Mouse (Mus musculus) myocyte (in vitro differentiated cells): ENCODE data around the gene Itpa. TPM values are rescaled to one million over a fixed set of nuclear protein-coding genes. Genes with fewer than 3 reads are reported as not detected.
A peak's percentile ranks its signal among the peaks of the same experiment; 100 is the strongest.

Source experiments
- H3K27me3 ChIP-seq: one replicate; pipeline ENCODE4 v1.6.1; 2011; ENCODE audit not compliant: control insufficient read depth, insufficient read depth, insufficient read length
- H3K36me3 ChIP-seq: one replicate; pipeline ENCODE4 v1.6.1; 2011; ENCODE audit not compliant: control insufficient read depth, insufficient read depth
- H3K4me2 ChIP-seq: one replicate; pipeline ENCODE4 v1.6.1; 2011; ENCODE audit warnings: low read depth, control low read depth
- H3K4me3 ChIP-seq: one replicate; pipeline ENCODE4 v1.5.1; 2011; ENCODE audit warnings: mild to moderate bottlenecking, control low read depth, moderate library complexity
- H3K79me2 ChIP-seq: one replicate; pipeline ENCODE4 v1.6.1; 2011; ENCODE audit not compliant: control insufficient read depth, insufficient read depth
- H3ac ChIP-seq: one replicate; pipeline ENCODE4 v1.6.1; 2011; ENCODE audit not compliant: control insufficient read depth, insufficient read length
- CEBPB ChIP-seq: IDR thresholded peaks from 2 replicates; pipeline ENCODE4 v1.6.1; 2011; ENCODE audit warnings: mild to moderate bottlenecking, moderate library complexity; ENCODE audit not compliant: poor library complexity, insufficient read depth, severe bottlenecking
- E2F4 ChIP-seq: IDR thresholded peaks from one replicate; pipeline ENCODE4 v1.6.1; 2011; ENCODE audit warnings: mild to moderate bottlenecking, control low read depth, moderate library complexity; ENCODE audit not compliant: insufficient read depth
- MAX ChIP-seq: IDR thresholded peaks from one replicate; pipeline ENCODE4 v1.6.1; 2011; ENCODE audit warnings: low read depth, mild to moderate bottlenecking, control low read depth
- MYOD1 ChIP-seq, 3 experiments: IDR thresholded peaks; one replicate each; pipeline ENCODE4 v1.6.1; 2011; ENCODE audit warnings: control low read depth in 2 of 3, low read depth in 2 of 3, mild to moderate bottlenecking in 2 of 3, moderate library complexity in 1 of 3; ENCODE audit not compliant: insufficient read length in 2 of 3, control insufficient read depth in 1 of 3
- MYOG ChIP-seq, 3 experiments: IDR thresholded peaks; one replicate each; pipeline ENCODE4 v1.6.1; 2011; ENCODE audit warnings: control low read depth in 2 of 3, low read depth in 2 of 3, mild to moderate bottlenecking in 2 of 3; ENCODE audit not compliant: insufficient read length in 2 of 3, control insufficient read depth in 1 of 3, insufficient read depth in 1 of 3
- POLR2A ChIP-seq: IDR thresholded peaks from one replicate; pipeline ENCODE4 v1.6.1; 2011; ENCODE audit warnings: low read depth, mild to moderate bottlenecking, control low read depth, moderate library complexity; ENCODE audit not compliant: insufficient read length
- POLR2AphosphoS2 ChIP-seq: IDR thresholded peaks from one replicate; pipeline ENCODE4 v1.6.1; 2011; ENCODE audit warnings: low read depth, control low read depth; ENCODE audit not compliant: insufficient read length
- REST ChIP-seq: IDR thresholded peaks from one replicate; pipeline ENCODE4 v1.6.1; 2011; ENCODE audit warnings: mild to moderate bottlenecking, control low read depth, moderate library complexity; ENCODE audit not compliant: insufficient read depth, insufficient read length
- SRF ChIP-seq: IDR thresholded peaks from one replicate; pipeline ENCODE4 v1.6.1; 2011; ENCODE audit warnings: low read depth; ENCODE audit not compliant: control insufficient read depth, insufficient read length
- TCF12 ChIP-seq: IDR thresholded peaks from one replicate; pipeline ENCODE4 v1.6.1; 2011; ENCODE audit warnings: mild to moderate bottlenecking, control low read depth; ENCODE audit not compliant: poor library complexity, insufficient read depth, severe bottlenecking
- TCF3 ChIP-seq: IDR thresholded peaks from one replicate; pipeline ENCODE4 v1.6.1; 2011; ENCODE audit warnings: low read depth, control low read depth; ENCODE audit not compliant: insufficient read length
- USF1 ChIP-seq: IDR thresholded peaks from one replicate; pipeline ENCODE4 v1.6.1; 2011; ENCODE audit warnings: low read depth, mild to moderate bottlenecking, control low read depth, moderate library complexity
- polyA plus RNA-seq: library from polyadenylated mRNA; unstranded; fragments of >200 nt; fragmentation: generic; extraction: Trizol; gene quantifications from one replicate; pipeline ENCODE4 v1.2.1, GENCODE M21; 2012; ENCODE audit warnings: missing spikeins

Itpa gene
- polyA plus RNA-seq, 1 experiment, result 54.4 TPM

- Histone ChIP-seq H3K36me3 (no peaks in the 10 kb centered on the region), H3K4me3 (no peak overlapping the region), H3ac (no peak overlapping the region), H3K79me2 (no peaks in the 10 kb centered on the region), H3K27me3 (no peaks in the 10 kb centered on the region), H3K4me2 (no peak overlapping the region)
- TF ChIP-seq MYOG (IDR thresholded peaks at IDR 0.05; ENCODE audit: control insufficient read depth in 1 of 3, insufficient read depth in 1 of 3, insufficient read length in 2 of 3, low read depth in 2 of 3), result peak in 2 of 3 experiments; percentile 92 to 94
- peak in 2 of 3 experiments; percentile 71 to 85 for TF ChIP-seq MYOD1 (IDR thresholded peaks at IDR 0.05; ENCODE audit: control insufficient read depth in 1 of 3, insufficient read length in 2 of 3, low read depth in 2 of 3)
- TF ChIP-seq TCF3, result no peak
These were observed 31.6 kb upstream of the Itpa start for GRCm38 (mm10) chr2:130635847-130636246.

- Histone ChIP-seq H3K79me2 (no peaks in the 10 kb centered on the region), H3K4me3 (no peak overlapping the region), H3K27me3 (no peaks in the 10 kb centered on the region), H3K36me3 (no peaks in the 10 kb centered on the region), H3K4me2 (no peak overlapping the region), H3ac (no peak overlapping the region)
- TF ChIP-seq TCF12 (no peak), POLR2A (no peak), MAX (no peak), MYOD1 (IDR thresholded peaks at IDR 0.05; ENCODE audit: control insufficient read depth in 1 of 3, insufficient read length in 2 of 3, low read depth in 2 of 3) (no peak), SRF (no peak), CEBPB (no peak), REST (no peak), MYOG (IDR thresholded peaks at IDR 0.05; ENCODE audit: control insufficient read depth in 1 of 3, insufficient read depth in 1 of 3, insufficient read length in 2 of 3, low read depth in 2 of 3) (no peak), USF1 (no peak), POLR2AphosphoS2 (no peak), E2F4 (no peak), TCF3 (no peak)
These were observed 29.3 kb upstream of the Itpa start for GRCm38 (mm10) chr2:130638101-130638611.

- no peaks in the 10 kb centered on the region for H3K36me3 ChIP-seq
- H3K4me3 ChIP-seq, result no peak overlapping the region
- H3ac ChIP-seq, result no peak overlapping the region
- no peaks in the 10 kb centered on the region for H3K79me2 ChIP-seq
- no peak for TF ChIP-seq MAX
- no peak for TF ChIP-seq TCF12
- no peak for TF ChIP-seq TCF3
- no peak for TF ChIP-seq POLR2AphosphoS2
- TF ChIP-seq SRF, result no peak
- no peak for TF ChIP-seq CEBPB
- no peak for TF ChIP-seq MYOD1 (IDR thresholded peaks at IDR 0.05; ENCODE audit: control insufficient read depth in 1 of 3, insufficient read length in 2 of 3, low read depth in 2 of 3)
- TF ChIP-seq E2F4, result no peak
- TF ChIP-seq POLR2A, result no peak
- TF ChIP-seq MYOG (IDR thresholded peaks at IDR 0.05; ENCODE audit: control insufficient read depth in 1 of 3, insufficient read depth in 1 of 3, insufficient read length in 2 of 3, low read depth in 2 of 3), result no peak
- no peaks in the 10 kb centered on the region for H3K27me3 ChIP-seq
- no peak overlapping the region for H3K4me2 ChIP-seq
These were observed 28.1 kb upstream of the Itpa start for GRCm38 (mm10) chr2:130639276-130639675.

DNA sequence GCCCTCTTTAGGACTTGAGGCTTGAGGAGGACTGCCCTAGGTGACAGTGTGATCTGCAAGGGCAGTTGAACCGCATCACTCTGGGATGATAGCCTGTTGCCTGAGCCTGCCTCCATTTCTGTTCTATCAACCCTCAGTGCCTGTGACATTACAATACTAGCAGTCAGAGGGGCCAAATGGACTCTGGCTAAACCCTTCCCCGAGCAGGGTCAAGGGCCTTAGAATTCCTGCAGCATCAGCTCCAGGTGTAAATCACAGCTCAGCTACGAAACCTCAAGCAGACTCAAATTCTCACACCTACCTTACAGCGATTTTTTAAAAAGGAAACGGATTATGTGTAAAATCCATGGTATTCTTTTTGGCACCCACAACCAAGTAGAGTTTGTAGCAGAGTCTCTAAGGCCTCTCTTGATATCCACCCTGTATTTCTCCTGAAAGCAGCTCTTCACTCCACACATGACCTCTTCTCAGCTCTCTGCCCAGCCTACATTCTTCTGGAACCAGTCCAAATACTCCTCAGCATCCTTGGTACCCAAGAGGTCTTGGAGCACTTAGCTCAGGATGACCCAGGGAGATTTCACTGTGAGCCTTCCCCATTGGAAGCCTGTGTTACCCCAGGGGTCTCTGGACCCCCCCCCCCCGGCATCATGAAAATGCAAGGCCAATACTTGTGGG lies 25.9 kb upstream of the Itpa start:
- no peak for TF ChIP-seq MYOD1 (IDR thresholded peaks at IDR 0.05; ENCODE audit: control insufficient read depth in 1 of 3, insufficient read length in 2 of 3, low read depth in 2 of 3)
- no peak for TF ChIP-seq SRF
- no peak for TF ChIP-seq MYOG (IDR thresholded peaks at IDR 0.05; ENCODE audit: control insufficient read depth in 1 of 3, insufficient read depth in 1 of 3, insufficient read length in 2 of 3, low read depth in 2 of 3)
- TF ChIP-seq REST, result no peak
- TF ChIP-seq USF1, result no peak
- TF ChIP-seq CEBPB, result no peak
- no peak for TF ChIP-seq E2F4
- no peak for TF ChIP-seq POLR2A
- no peak for TF ChIP-seq TCF3
- TF ChIP-seq TCF12, result no peak
- no peak for TF ChIP-seq POLR2AphosphoS2
- TF ChIP-seq MAX, result no peak
- Histone ChIP-seq H3K4me2 (peak overlapping the region; percentile 85), H3K4me3 (peak overlapping the region; percentile 39), H3K36me3 (no peaks in the 10 kb centered on the region), H3ac (peak overlapping the region; percentile 52), H3K79me2 (no peaks in the 10 kb centered on the region), H3K27me3 (no peaks in the 10 kb centered on the region)

DNA sequence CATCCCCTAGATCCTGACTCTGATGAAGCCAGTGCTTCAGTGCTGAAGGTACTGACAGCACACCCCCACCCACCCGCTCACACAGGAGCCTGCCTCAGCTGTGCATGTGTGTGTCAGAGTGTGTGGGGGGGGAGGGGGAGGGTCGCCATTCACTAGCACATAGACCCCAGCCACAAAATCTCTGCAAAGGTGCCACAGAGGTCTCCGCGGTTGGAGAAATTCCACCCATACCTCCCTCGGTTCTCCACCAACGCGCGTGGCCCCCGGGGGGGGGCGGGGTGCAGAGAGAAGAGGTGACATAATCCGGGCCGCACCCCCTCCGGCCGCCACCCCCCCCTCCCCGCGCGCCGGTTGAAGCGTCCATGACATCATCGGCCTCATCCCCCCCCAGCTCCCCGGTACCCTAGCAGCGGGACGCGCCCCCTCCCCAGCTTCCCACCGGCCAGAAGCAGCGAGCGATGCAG lies 25.2 kb upstream of the Itpa start:
- Histone ChIP-seq H3K36me3 (no peaks in the 10 kb centered on the region), H3K4me3 (peak overlapping the region; percentile 39), H3ac (peak overlapping the region; percentile 52), H3K79me2 (no peaks in the 10 kb centered on the region), H3K27me3 (no peaks in the 10 kb centered on the region), H3K4me2 (peak overlapping the region; percentile 85)
- TF ChIP-seq CEBPB, result no peak
- no peak for TF ChIP-seq REST
- TF ChIP-seq SRF, result no peak
- no peak for TF ChIP-seq POLR2AphosphoS2
- no peak for TF ChIP-seq E2F4
- TF ChIP-seq TCF12, result no peak
- TF ChIP-seq USF1, result no peak
